Mouse (Mus musculus): ENCODE data around the gene Erh.

GRCm38 (mm10) chr12:80609928-80610327 is 34.2 kb downstream of the Erh start:
- TF ChIP-seq CTCF (IDR thresholded peaks at IDR 0.05) = no peak
- TF ChIP-seq EP300 (IDR thresholded peaks at IDR 0.05) = no peak
